Mouse (Mus musculus) kidney, embryonic 16.5 days (tissue): Measurements from ENCODE around the gene Smg6. TPM values are rescaled to one million over a fixed set of nuclear protein-coding genes. Genes with fewer than 3 reads are reported as not detected.

Experiments
- ATAC-seq: fragments of 200-750 bp; cut with Nextera tagmentation; 2 replicates; pipeline ENCODE4 v1.8.0; 2017; ENCODE audit warnings: moderate TSS enrichment; ENCODE audit not compliant: low FRiP score, low TSS enrichment
- H3K27ac ChIP-seq: fragments of 300-500 bp; sonication (generic); 2 replicates; pipeline ENCODE4 v1.5.1; 2014; ENCODE audit warnings: low read length
- H3K27me3 ChIP-seq: fragments of 300-500 bp; sonication (generic); 2 replicates; pipeline ENCODE4 v1.6.1; 2014; ENCODE audit warnings: low read length, control low read depth, mixed read lengths; ENCODE audit not compliant: insufficient read depth
- H3K36me3 ChIP-seq: fragments of 300-500 bp; sonication (generic); 2 replicates; pipeline ENCODE4 v1.6.1; 2014; ENCODE audit warnings: low read length, control low read depth, mixed read lengths; ENCODE audit not compliant: insufficient read depth
- H3K4me1 ChIP-seq: fragments of 300-500 bp; sonication (generic); 2 replicates; pipeline ENCODE4 v1.6.1; 2014; ENCODE audit warnings: low read length, control low read depth, mixed read lengths; ENCODE audit not compliant: insufficient read depth
- H3K4me2 ChIP-seq: fragments of 300-500 bp; sonication (generic); replicated peaks from 2 replicates; pipeline ENCODE4 v1.6.1; 2014; ENCODE audit warnings: low read depth, low read length
- H3K4me3 ChIP-seq: fragments of 300-500 bp; sonication (generic); 2 replicates; pipeline ENCODE4 v1.5.1; 2014; ENCODE audit warnings: mild to moderate bottlenecking, low read length
- H3K9ac ChIP-seq: fragments of 300-500 bp; sonication (generic); replicated peaks from 2 replicates; pipeline ENCODE4 v1.6.1; 2014; ENCODE audit warnings: low read length
- H3K9me3 ChIP-seq: fragments of 300-500 bp; sonication (generic); 2 replicates; pipeline ENCODE4 v1.6.1; 2016; ENCODE audit warnings: low read length, control low read depth
- WGBS: fragments of 180-500 bp; shearing (Covaris S2); extraction: QIAGEN DNeasy Blood & Tissue Kit; methylation state at CpG from one replicate; pipeline ENCODE4 v1.1.7; 2014; 5-methylcytosine and 5-hydroxymethylcytosine counted together
- polyA plus RNA-seq: library from polyadenylated mRNA; unstranded; fragments of >200 nt; fragmentation: Nextera tagmentation; extraction: Ambion mirVana; gene quantifications from 2 replicates; pipeline ENCODE4 v1.2.1, GENCODE M21; 2015

The Smg6 gene
- polyA plus RNA-seq, 1 experiment from 2014 or later: 17.9 TPM

- H3K27ac ChIP-seq: no peak overlapping the region
- WGBS: 87% methylated on average over 2 of the region's 2 CpGs
Measured at GRCm38 (mm10) chr11:75032946-75033345, 107.3 kb downstream of the Smg6 start.

GRCm38 (mm10) chr11:75033581-75034067, 108.0 kb downstream of the Smg6 start:
- Histone ChIP-seq H3K4me3 (no peak overlapping the region), H3K27me3 (no peaks in the 10 kb centered on the region), H3K4me2 (no peak overlapping the region), H3K36me3 (0 out of 2 replicates have a peak, but pooled peaks cover 3% of the 10 kb centered on the region), H3K4me1 (peaks cover 7% of the 10 kb centered on the region; the same call in 1 of the 2 replicates), H3K9me3 (no peaks in the 10 kb centered on the region), H3K9ac (no peak overlapping the region), H3K27ac (peak overlapping the region; percentile 71)
- WGBS: 62% methylated on average over 5 of the region's 5 CpGs
- ATAC-seq: no peak

More at GRCm38 (mm10) chr11:75032946-75033345, 107.3 kb downstream of the Smg6 start:
- H3K9ac ChIP-seq: no peak overlapping the region
- H3K36me3 ChIP-seq: 0 out of 2 replicates have a peak, but pooled peaks cover 3% of the 10 kb centered on the region
- H3K4me3 ChIP-seq: no peak overlapping the region
- H3K27me3 ChIP-seq: no peaks in the 10 kb centered on the region
- H3K9me3 ChIP-seq: no peaks in the 10 kb centered on the region
- H3K4me2 ChIP-seq: no peak overlapping the region
- no peak for ATAC-seq
- H3K4me1 ChIP-seq: peaks cover 7% of the 10 kb centered on the region; the same call in 1 of the 2 replicates

GRCm38 (mm10) chr11:75034104-75034503, 108.5 kb downstream of the Smg6 start:
- WGBS: 52% methylated on average over 3 of the region's 3 CpGs
- H3K9me3 ChIP-seq: no peaks in the 10 kb centered on the region
- no peak for ATAC-seq
- no peak overlapping the region for H3K4me3 ChIP-seq
- H3K27ac ChIP-seq: peak overlapping the region; percentile 71
- H3K36me3 ChIP-seq: 0 out of 2 replicates have a peak, but pooled peaks cover 3% of the 10 kb centered on the region
- no peak overlapping the region for H3K9ac ChIP-seq
- no peak overlapping the region for H3K4me2 ChIP-seq
- H3K4me1 ChIP-seq: peaks cover 7% of the 10 kb centered on the region; the same call in 1 of the 2 replicates
- no peaks in the 10 kb centered on the region for H3K27me3 ChIP-seq

GRCm38 (mm10) chr11:75044333-75044732, 118.7 kb downstream of the Smg6 start:
- 56% methylated on average over 3 of the region's 3 CpGs for WGBS
- H3K9ac ChIP-seq: no peak overlapping the region
- peaks cover 4% of the 10 kb centered on the region; the same call in 1 of the 2 replicates for H3K36me3 ChIP-seq
- ATAC-seq: 0 out of 2 replicates have a peak, but pooled peaks have one; percentile 24
- no peak overlapping the region for H3K4me3 ChIP-seq
- H3K4me1 ChIP-seq: peaks cover 41% of the 10 kb centered on the region
- peak overlapping the region; percentile 85 for H3K27ac ChIP-seq
- H3K4me2 ChIP-seq: no peak overlapping the region
- no peaks in the 10 kb centered on the region for H3K9me3 ChIP-seq
- no peaks in the 10 kb centered on the region for H3K27me3 ChIP-seq

- peak overlapping the region; percentile 98; the same call in 1 of the 2 replicates for H3K27ac ChIP-seq
- H3K9me3 ChIP-seq: no peaks in the 10 kb centered on the region
- no peaks in the 10 kb centered on the region for H3K27me3 ChIP-seq
- peaks cover 4% of the 10 kb centered on the region; the same call in 1 of the 2 replicates for H3K36me3 ChIP-seq
- ATAC-seq: no peak
- H3K4me1 ChIP-seq: peaks cover 51% of the 10 kb centered on the region
- H3K4me2 ChIP-seq: no peak overlapping the region
- H3K9ac ChIP-seq: no peak overlapping the region
- 74% methylated on average over 4 of the region's 4 CpGs for WGBS
- H3K4me3 ChIP-seq: no peak overlapping the region
Measured at GRCm38 (mm10) chr11:75045822-75046221, 120.2 kb downstream of the Smg6 start.

GRCm38 (mm10) chr11:75046638-75047037, 121.0 kb downstream of the Smg6 start:
- no peaks in the 10 kb centered on the region for H3K9me3 ChIP-seq
- peaks cover 60% of the 10 kb centered on the region for H3K4me1 ChIP-seq
- no peak overlapping the region for H3K4me2 ChIP-seq
- ATAC-seq: no peak
- peak overlapping the region; percentile 98 for H3K27ac ChIP-seq
- peaks cover 4% of the 10 kb centered on the region; the same call in 1 of the 2 replicates for H3K36me3 ChIP-seq
- no peak overlapping the region for H3K9ac ChIP-seq
- no peak overlapping the region for H3K4me3 ChIP-seq
- H3K27me3 ChIP-seq: no peaks in the 10 kb centered on the region
- WGBS: 50% methylated on average over 3 of the region's 3 CpGs

GRCm38 (mm10) chr11:75047066-75047465, 121.4 kb downstream of the Smg6 start:
- 18% methylated on average over 6 of the region's 6 CpGs for WGBS
- Histone ChIP-seq H3K27ac (peak overlapping the region; percentile 98), H3K4me3 (no peak overlapping the region), H3K4me2 (no peak overlapping the region), H3K9ac (no peak overlapping the region), H3K9me3 (no peaks in the 10 kb centered on the region), H3K4me1 (peaks cover 64% of the 10 kb centered on the region), H3K36me3 (peaks cover 2% of the 10 kb centered on the region; the same call in 1 of the 2 replicates), H3K27me3 (no peaks in the 10 kb centered on the region)
- ATAC-seq: peak; percentile 85

- Histone ChIP-seq H3K9ac (peak overlapping the region; percentile 47; the same call in 1 of the 2 replicates), H3K4me2 (0 out of 2 replicates have a peak overlapping the region, but pooled peaks have one; percentile 14), H3K27ac (peak overlapping the region; percentile 98), H3K36me3 (no peaks in the 10 kb centered on the region), H3K4me1 (peaks cover 72% of the 10 kb centered on the region), H3K9me3 (no peaks in the 10 kb centered on the region), H3K4me3 (no peak overlapping the region), H3K27me3 (no peaks in the 10 kb centered on the region)
- ATAC-seq: no peak
- 69% methylated on average over 7 of the region's 7 CpGs for WGBS
Measured at GRCm38 (mm10) chr11:75047736-75048407, 122.2 kb downstream of the Smg6 start.

- 6% methylated on average over 2 of the region's 2 CpGs for WGBS
- H3K9ac ChIP-seq: no peak overlapping the region
- H3K27ac ChIP-seq: peak overlapping the region; percentile 98
- no peak for ATAC-seq
- H3K4me1 ChIP-seq: peaks cover 79% of the 10 kb centered on the region
- H3K9me3 ChIP-seq: no peaks in the 10 kb centered on the region
- H3K36me3 ChIP-seq: no peaks in the 10 kb centered on the region
- H3K4me3 ChIP-seq: no peak overlapping the region
- H3K4me2 ChIP-seq: no peak overlapping the region
- H3K27me3 ChIP-seq: no peaks in the 10 kb centered on the region
Measured at GRCm38 (mm10) chr11:75049146-75049545, 123.5 kb downstream of the Smg6 start.

- H3K27ac ChIP-seq: peak overlapping the region; percentile 98
Measured at GRCm38 (mm10) chr11:75049807-75050206, 124.2 kb downstream of the Smg6 start.

More at GRCm38 (mm10) chr11:75049807-75050206, 124.2 kb downstream of the Smg6 start:
- Histone ChIP-seq H3K27me3 (no peaks in the 10 kb centered on the region), H3K9me3 (no peaks in the 10 kb centered on the region), H3K36me3 (no peaks in the 10 kb centered on the region), H3K4me3 (no peak overlapping the region), H3K4me1 (peaks cover 83% of the 10 kb centered on the region), H3K4me2 (no peak overlapping the region), H3K9ac (no peak overlapping the region)
- ATAC-seq: peak; percentile 37; the same call in 1 of the 2 replicates
- WGBS: 17% methylated on average over 2 of the region's 2 CpGs
